Mouse (Mus musculus) kidney, embryonic 14.5 days (tissue): ENCODE data around the gene Pign. TPM values are rescaled to one million over a fixed set of nuclear protein-coding genes. Genes with fewer than 3 reads are reported as not detected.
A peak's percentile ranks its signal among the peaks of the same experiment; 100 is the strongest.

Experiments
- ATAC-seq: fragments of 200-750 bp; cut with Nextera tagmentation; 2 replicates; pipeline ENCODE4 v1.8.0; 2017; ENCODE audit warnings: moderate number of reproducible peaks, mild to moderate bottlenecking, moderate TSS enrichment, moderate library complexity; ENCODE audit not compliant: low FRiP score, low TSS enrichment
- H3K27ac ChIP-seq: fragments of 300-500 bp; sonication (generic); 2 replicates; pipeline ENCODE4 v1.5.1; 2014; ENCODE audit warnings: low read depth, mild to moderate bottlenecking, low read length, moderate library complexity, mixed read lengths
- H3K27me3 ChIP-seq: fragments of 300-500 bp; sonication (generic); 2 replicates; pipeline ENCODE4 v1.6.1; 2014; ENCODE audit warnings: mild to moderate bottlenecking, low read length; ENCODE audit not compliant: control insufficient read depth, insufficient read depth
- H3K36me3 ChIP-seq: fragments of 300-500 bp; sonication (generic); 2 replicates; pipeline ENCODE4 v1.6.1; 2014; ENCODE audit warnings: low read length, mixed read lengths; ENCODE audit not compliant: control insufficient read depth, insufficient read depth
- H3K4me1 ChIP-seq: fragments of 300-500 bp; sonication (generic); 2 replicates; pipeline ENCODE4 v1.6.1; 2014; ENCODE audit warnings: low read length, mixed read lengths; ENCODE audit not compliant: control insufficient read depth, insufficient read depth
- H3K4me2 ChIP-seq: fragments of 300-500 bp; sonication (generic); replicated peaks from 2 replicates; pipeline ENCODE4 v1.6.1; 2014; ENCODE audit warnings: low read depth, mild to moderate bottlenecking, low read length
- H3K4me3 ChIP-seq: fragments of 300-500 bp; sonication (generic); 2 replicates; pipeline ENCODE4 v1.5.1; 2014; ENCODE audit warnings: mild to moderate bottlenecking, low read length
- H3K9ac ChIP-seq: fragments of 300-500 bp; sonication (generic); 2 replicates; pipeline ENCODE4 v1.6.1; 2014; ENCODE audit warnings: low read depth, mild to moderate bottlenecking, low read length, moderate library complexity
- H3K9me3 ChIP-seq: fragments of 300-500 bp; sonication (generic); 2 replicates; pipeline ENCODE4 v1.6.1; 2016; ENCODE audit warnings: low read length; ENCODE audit not compliant: control insufficient read depth
- WGBS: fragments of 180-500 bp; shearing (Covaris S2); extraction: QIAGEN DNeasy Blood & Tissue Kit; methylation state at CpG from one replicate; pipeline ENCODE4 v1.1.7; 2014; 5-methylcytosine and 5-hydroxymethylcytosine counted together
- polyA plus RNA-seq: library from polyadenylated mRNA; unstranded; fragments of >200 nt; fragmentation: Nextera tagmentation; extraction: Ambion mirVana; gene quantifications from 2 replicates; pipeline ENCODE4 v1.2.1, GENCODE M21; 2014

Gene Pign
- polyA plus RNA-seq, 1 experiment from 2014 or later, result 22.6 TPM

DNA sequence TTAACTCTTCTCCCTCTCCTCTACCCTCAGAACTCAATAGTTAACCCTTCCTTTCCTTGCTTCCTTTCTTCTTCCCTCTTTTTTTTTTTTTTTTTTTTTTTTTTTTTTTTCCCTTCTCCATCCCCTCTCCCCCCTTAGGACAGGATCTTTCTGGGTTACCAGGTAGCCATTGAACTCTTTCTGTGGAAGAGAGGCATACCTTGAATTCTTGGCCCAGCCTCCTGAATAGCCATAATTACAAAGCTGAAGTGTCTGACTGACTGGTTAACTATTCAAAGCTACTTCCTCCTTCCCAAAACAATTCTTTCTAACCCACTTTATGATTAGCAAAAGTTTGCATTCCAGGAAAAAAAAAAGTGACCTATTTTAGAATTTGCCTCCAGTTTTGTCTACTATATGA, 6.2 kb upstream of the Pign start:
- Histone ChIP-seq H3K27ac (no peak overlapping the region), H3K9ac (no peak overlapping the region), H3K4me3 (no peak overlapping the region), H3K36me3 (no peaks in the 10 kb centered on the region), H3K4me2 (no peak overlapping the region), H3K4me1 (peaks cover 2% of the 10 kb centered on the region; the same call in 1 of the 2 replicates), H3K27me3 (no peaks in the 10 kb centered on the region), H3K9me3 (no peaks in the 10 kb centered on the region)
- no peak for ATAC-seq

DNA sequence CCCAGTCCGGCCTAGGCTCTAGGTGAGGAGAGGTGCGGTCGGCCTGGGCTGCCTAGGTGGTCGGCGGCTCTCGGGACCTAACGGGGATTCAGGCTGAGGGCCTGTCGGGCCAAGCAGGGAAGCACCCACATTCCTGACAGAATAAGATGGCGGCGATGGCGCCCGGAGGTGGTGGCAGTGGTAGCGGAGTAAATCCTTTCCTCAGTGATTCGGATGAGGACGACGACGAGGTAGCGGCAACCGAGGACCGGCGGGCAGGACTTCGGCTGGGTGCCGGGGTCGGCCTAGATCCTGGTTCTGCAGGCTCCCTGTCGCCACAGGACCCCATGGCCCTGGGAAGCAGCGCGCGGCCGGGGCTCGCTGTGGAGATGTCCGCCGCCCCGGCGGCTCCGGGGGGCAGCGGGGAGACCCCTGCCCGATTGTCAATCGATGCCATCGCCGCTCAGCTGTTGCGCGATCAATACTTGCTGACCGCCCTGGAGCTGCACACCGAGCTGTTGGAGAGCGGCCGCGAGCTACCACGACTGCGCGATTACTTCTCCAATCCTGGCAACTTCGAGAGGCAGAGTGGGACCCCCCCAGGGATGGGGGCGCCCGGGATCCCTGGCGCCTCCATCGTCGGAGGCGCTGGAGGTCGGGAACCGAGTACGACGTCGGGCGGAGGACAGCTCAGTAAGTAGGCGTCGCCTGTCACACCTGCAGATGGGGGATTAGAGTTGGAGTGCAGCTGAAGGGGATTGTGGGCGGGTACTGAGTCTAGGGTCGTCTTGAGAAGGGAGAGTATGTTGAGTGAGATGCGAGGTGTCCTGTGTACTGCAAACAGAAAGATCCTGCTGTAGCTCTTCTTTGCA, 710 bp upstream of the Pign start:
- no peak overlapping the region for H3K27ac ChIP-seq
- no peaks in the 10 kb centered on the region for H3K27me3 ChIP-seq
- peak overlapping the region; percentile 99 for H3K4me3 ChIP-seq
- H3K9ac ChIP-seq, result peak overlapping the region; percentile 87
- peak overlapping the region; percentile 82 for H3K4me2 ChIP-seq
- no peaks in the 10 kb centered on the region for H3K36me3 ChIP-seq
- H3K4me1 ChIP-seq, result peaks cover 3% of the 10 kb centered on the region; the same call in 1 of the 2 replicates
- WGBS, result 0% methylated on average over 68 of the region's 68 CpGs
- no peaks in the 10 kb centered on the region for H3K9me3 ChIP-seq
- peak; percentile 50 for ATAC-seq

DNA sequence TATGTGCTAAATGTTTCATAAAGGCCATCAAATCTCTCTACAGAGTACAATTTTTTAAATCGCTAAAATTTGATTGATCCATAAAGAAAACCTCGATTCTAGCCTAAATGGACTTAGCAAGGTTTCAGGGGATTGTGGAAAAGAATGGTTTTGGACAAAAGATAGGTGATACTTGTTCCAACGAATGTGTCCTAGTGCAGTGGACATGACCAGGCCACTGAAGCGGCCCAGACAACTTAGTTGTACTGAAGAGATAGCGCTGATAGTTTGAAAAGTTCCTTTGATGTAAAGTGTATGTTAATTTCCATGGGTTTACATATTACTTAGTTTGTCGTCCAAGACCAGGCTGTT, 682 bp downstream of the Pign start:
- H3K4me1 ChIP-seq, result peaks cover 3% of the 10 kb centered on the region; the same call in 1 of the 2 replicates
- H3K9me3 ChIP-seq, result no peaks in the 10 kb centered on the region
- peak overlapping the region; percentile 99 for H3K4me3 ChIP-seq
- peak overlapping the region; percentile 63 for H3K9ac ChIP-seq
- 12% methylated on average over 6 of the region's 6 CpGs for WGBS
- H3K36me3 ChIP-seq, result no peaks in the 10 kb centered on the region
- H3K27ac ChIP-seq, result no peak overlapping the region; the same call in 1 of the 2 replicates
- no peak for ATAC-seq
- no peaks in the 10 kb centered on the region for H3K27me3 ChIP-seq
- peak overlapping the region; percentile 45 for H3K4me2 ChIP-seq

DNA sequence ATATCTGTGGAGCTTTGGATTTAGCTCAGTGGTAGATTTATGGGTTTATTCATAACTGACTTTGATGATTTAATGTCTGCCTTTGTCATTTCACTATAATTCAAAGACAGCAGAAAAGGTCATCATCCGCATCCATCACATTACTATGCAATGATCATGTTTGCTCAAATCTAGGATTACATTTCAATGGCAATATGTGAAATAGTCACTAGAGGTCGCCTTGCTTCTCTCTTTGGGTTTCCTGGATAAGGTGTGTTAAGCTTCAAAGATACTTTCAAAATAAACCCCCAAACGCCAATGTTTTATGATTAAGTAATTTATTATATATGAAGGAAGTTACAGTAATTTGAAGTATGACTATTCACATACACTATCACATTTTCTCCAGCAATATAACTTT, 3.5 kb downstream of the Pign start:
- Histone ChIP-seq H3K27me3 (no peaks in the 10 kb centered on the region), H3K9ac (no peak overlapping the region), H3K27ac (no peak overlapping the region), H3K36me3 (peaks cover 19% of the 10 kb centered on the region), H3K9me3 (no peaks in the 10 kb centered on the region), H3K4me1 (peaks cover 3% of the 10 kb centered on the region; the same call in 1 of the 2 replicates), H3K4me2 (no peak overlapping the region), H3K4me3 (no peak overlapping the region)
- ATAC-seq, result no peak
- 17% methylated on average over 3 of the region's 3 CpGs for WGBS

DNA sequence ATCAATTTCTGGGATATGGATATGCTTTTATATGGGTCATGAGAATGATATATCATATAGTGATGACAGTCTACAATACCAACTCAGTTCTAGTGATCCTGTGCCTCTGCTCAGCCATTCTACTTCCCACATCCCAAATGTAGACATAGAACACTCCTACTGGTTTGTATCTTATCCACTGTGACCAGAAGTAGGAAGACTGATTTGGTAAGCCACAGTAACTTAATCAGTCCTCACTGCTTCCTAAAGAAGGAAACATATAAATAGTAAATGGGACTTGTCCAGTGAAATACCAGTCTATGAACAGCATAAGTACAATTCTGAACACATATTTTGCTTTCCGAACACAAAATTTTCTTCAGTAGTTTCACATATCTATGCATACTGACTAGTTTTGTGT, 9.5 kb downstream of the Pign start:
- Histone ChIP-seq H3K27ac (no peak overlapping the region), H3K4me1 (no peaks in the 10 kb centered on the region), H3K36me3 (peaks cover 30% of the 10 kb centered on the region), H3K27me3 (no peaks in the 10 kb centered on the region), H3K4me2 (no peak overlapping the region), H3K4me3 (no peak overlapping the region), H3K9ac (no peak overlapping the region), H3K9me3 (no peaks in the 10 kb centered on the region)
- 98% methylated on average over 1 of the region's 1 CpGs for WGBS
- no peak for ATAC-seq

DNA sequence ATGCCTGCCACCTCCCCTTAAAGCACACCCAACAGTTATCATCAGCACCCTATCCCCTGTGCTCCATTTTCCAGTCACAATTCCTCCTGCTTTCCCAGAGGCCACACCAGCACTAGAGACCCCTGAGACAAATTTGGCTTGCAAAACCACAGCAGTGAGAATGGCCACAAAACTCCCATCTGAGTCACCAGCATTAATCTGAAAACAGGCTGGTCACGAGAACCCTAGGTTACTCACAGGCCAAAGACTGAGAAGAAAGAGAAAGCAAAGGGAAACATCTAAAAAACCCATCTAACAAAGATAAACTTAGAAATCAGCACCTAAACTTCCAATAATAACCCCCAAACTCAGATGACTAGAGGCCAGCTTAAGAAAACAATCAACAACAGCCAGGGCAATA, 12.8 kb downstream of the Pign start:
- peaks cover 17% of the 10 kb centered on the region for H3K36me3 ChIP-seq

DNA sequence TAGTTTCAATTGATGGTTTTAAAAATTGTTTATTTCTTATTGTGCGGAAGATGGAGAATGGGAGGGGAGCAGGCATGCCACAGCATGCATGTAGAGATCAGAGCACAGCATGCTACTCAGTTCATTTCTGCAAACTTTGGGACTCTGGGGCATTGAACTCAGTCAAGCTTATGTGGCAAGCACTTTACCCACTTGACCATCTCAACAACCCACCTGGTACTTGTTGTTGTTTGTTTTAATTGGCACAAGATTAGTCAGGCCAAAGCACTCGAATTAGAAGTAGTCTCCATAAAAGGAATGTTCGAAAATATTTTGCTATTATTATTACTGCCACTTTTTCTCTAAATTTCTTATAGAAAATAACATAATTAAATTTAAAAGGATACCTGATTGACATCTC, 19.4 kb downstream of the Pign start:
- H3K9ac ChIP-seq, result no peak overlapping the region

More for the DNA sequence above, 12.8 kb downstream of the Pign start:
- Histone ChIP-seq H3K27ac (no peak overlapping the region), H3K27me3 (no peaks in the 10 kb centered on the region), H3K4me1 (no peaks in the 10 kb centered on the region), H3K4me3 (no peak overlapping the region), H3K4me2 (no peak overlapping the region), H3K9ac (no peak overlapping the region), H3K9me3 (no peaks in the 10 kb centered on the region)
- no peak for ATAC-seq
- 81% methylated on average over 1 of the region's 1 CpGs for WGBS

DNA sequence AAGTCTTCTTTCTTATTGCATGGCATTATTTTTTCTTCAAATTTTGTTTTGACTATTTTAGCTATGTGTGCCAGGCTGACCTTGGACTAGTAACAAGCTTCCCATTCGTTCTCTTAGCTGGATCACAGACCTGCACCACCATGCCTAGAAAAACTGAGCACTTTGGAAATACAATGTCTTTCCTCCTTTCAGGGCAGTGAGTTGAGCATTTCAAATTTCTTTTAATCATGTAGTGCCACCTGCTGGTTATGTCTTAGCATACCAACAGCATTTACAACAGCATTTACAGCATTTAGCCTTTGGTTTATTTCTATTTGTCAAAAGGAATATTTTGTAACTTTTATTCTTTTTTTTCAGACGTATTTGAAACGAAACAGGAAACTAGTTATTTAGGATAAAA, 33.0 kb downstream of the Pign start:
- H3K36me3 ChIP-seq, result no peaks in the 10 kb centered on the region
- H3K9me3 ChIP-seq, result no peaks in the 10 kb centered on the region
- WGBS, result 47% methylated on average over 3 of the region's 3 CpGs
- no peak overlapping the region for H3K4me2 ChIP-seq
- H3K4me3 ChIP-seq, result no peak overlapping the region
- H3K9ac ChIP-seq, result no peak overlapping the region
- no peaks in the 10 kb centered on the region for H3K27me3 ChIP-seq
- ATAC-seq, result no peak
- no peak overlapping the region for H3K27ac ChIP-seq
- no peaks in the 10 kb centered on the region for H3K4me1 ChIP-seq

More for the DNA sequence above, 19.4 kb downstream of the Pign start:
- H3K36me3 ChIP-seq, result peaks cover 12% of the 10 kb centered on the region; the same call in 1 of the 2 replicates
- ATAC-seq, result no peak
- 92% methylated on average over 3 of the region's 3 CpGs for WGBS
- no peaks in the 10 kb centered on the region for H3K4me1 ChIP-seq
- H3K27me3 ChIP-seq, result no peaks in the 10 kb centered on the region
- no peak overlapping the region for H3K27ac ChIP-seq
- H3K4me2 ChIP-seq, result no peak overlapping the region
- H3K9me3 ChIP-seq, result no peaks in the 10 kb centered on the region
- no peak overlapping the region for H3K4me3 ChIP-seq

DNA sequence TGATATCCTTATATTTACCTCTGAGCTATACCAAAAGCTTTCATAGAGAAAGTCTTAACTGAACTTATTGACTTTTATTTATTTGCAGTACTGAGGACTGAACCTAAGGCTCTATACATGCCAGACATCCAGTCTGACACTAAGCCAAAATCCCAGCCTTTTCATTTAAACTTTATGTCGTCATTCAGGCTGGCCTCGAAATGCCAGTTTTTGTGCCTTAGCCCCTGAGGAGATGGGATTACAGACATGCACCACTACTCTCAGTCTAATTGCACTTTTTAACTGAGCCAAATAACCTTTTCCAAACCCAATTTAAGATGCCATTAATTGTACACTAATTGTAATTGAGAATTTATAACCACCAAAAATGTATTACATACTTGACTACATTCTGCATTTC, 73.8 kb downstream of the Pign start:
- ATAC-seq, result no peak
- Histone ChIP-seq H3K9ac (no peak overlapping the region), H3K9me3 (no peaks in the 10 kb centered on the region), H3K27me3 (no peaks in the 10 kb centered on the region), H3K27ac (no peak overlapping the region), H3K36me3 (peaks cover 8% of the 10 kb centered on the region; the same call in 1 of the 2 replicates), H3K4me1 (no peaks in the 10 kb centered on the region), H3K4me2 (no peak overlapping the region), H3K4me3 (no peak overlapping the region)
- WGBS, result 51% methylated on average over 2 of the region's 2 CpGs
